Mouse (Mus musculus): Measurements from ENCODE around the gene Tll2. TPM values are rescaled to one million over a fixed set of nuclear protein-coding genes. Genes with fewer than 3 reads are reported as not detected.
A peak's percentile ranks its signal among the peaks of the same experiment; 100 is the strongest.

The Tll2 gene
- total RNA-seq, 2 experiments from 2014 or later = not detected

- no peak for ATAC-seq (replicated peaks; ENCODE audit: low FRiP score, low TSS enrichment, poor library complexity, severe bottlenecking)
Observed at GRCm38 (mm10) chr19:41104922-41105321, 101.7 kb downstream of the Tll2 start.

DNA sequence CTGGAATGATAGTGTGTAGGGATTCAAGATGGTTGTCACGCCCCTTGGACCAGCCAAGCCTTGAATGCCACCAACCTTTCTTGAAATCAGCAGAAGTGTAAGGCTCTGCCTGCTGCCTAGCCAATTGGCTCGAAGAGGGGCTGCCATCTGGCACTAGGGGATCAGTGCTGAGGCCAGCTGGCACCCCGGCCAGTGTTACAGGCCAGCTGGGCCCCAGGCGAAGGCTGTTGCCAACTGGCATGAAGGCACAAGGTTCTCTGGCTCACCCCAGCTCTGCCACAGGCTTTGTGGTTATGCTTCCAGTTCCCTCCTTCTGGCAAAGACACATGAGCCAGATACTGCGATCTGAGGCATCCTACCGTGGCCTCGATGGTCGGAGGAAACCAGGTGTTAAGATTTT lies 105.2 kb downstream of the Tll2 start:
- no peak for ATAC-seq (replicated peaks; ENCODE audit: low FRiP score, low TSS enrichment, poor library complexity, severe bottlenecking)

GRCm38 (mm10) chr19:41100863-41101262 lies 105.8 kb downstream of the Tll2 start:
- ATAC-seq (replicated peaks; ENCODE audit: low FRiP score, low TSS enrichment, poor library complexity, severe bottlenecking) = no peak

- no peak for ATAC-seq (replicated peaks; ENCODE audit: low FRiP score, low TSS enrichment, poor library complexity, severe bottlenecking)
Observed at GRCm38 (mm10) chr19:41097038-41097437, 109.6 kb downstream of the Tll2 start.

- ATAC-seq (replicated peaks; ENCODE audit: low FRiP score, low TSS enrichment, poor library complexity, severe bottlenecking) = no peak
Observed at GRCm38 (mm10) chr19:41091901-41092300, 114.7 kb downstream of the Tll2 start.

DNA sequence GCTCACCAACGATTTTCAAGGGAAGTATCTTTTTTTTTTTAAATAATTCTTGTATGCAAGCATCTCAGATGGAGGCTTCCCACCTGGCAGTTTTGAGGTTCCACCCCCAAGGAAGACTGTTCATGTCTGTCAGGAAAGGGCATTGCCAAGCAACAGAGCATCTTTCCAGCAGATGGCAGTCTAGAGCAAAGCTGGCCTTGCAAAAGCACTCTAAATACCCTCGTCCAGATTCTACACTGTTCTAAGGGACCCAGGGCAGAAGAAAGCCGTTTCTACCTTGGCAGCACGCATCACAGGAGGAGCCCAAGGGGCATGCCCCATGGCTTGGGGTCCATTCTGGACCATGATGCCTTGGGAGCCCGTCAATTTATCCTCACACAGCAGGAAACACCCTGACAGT lies 116.8 kb downstream of the Tll2 start:
- peak; percentile 31; the same call in 1 of the 2 replicates for ATAC-seq (replicated peaks; ENCODE audit: low FRiP score, low TSS enrichment, poor library complexity, severe bottlenecking)

DNA sequence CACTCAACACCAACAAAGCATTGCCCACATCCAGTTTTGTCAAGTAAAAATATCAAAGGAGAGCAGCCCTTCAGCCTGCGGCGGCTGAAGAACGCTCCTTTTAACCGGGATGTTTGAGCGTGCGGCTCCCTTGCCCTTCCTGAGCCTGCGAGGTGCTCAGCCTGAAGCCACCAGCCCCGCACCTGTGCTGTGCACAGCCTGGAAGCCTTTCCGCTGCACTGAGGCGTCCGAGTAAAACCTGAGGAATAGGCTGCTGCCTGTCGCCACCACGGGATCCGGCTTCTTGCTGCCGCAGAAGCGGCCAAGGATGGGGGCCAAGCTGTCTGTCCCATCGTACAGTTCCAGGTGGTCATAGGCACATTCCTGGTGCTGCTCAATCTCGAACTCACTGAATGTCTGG lies 118.1 kb downstream of the Tll2 start:
- ATAC-seq (replicated peaks; ENCODE audit: low FRiP score, low TSS enrichment, poor library complexity, severe bottlenecking) = no peak

- no peak for ATAC-seq (replicated peaks; ENCODE audit: low FRiP score, low TSS enrichment, poor library complexity, severe bottlenecking)
Observed at GRCm38 (mm10) chr19:41087901-41088300, 118.7 kb downstream of the Tll2 start.

- peak; percentile 76 for ATAC-seq (replicated peaks; ENCODE audit: low FRiP score, low TSS enrichment, poor library complexity, severe bottlenecking)
Observed at GRCm38 (mm10) chr19:41086700-41087099, 119.9 kb downstream of the Tll2 start.

GRCm38 (mm10) chr19:41086289-41086688 lies 120.3 kb downstream of the Tll2 start:
- ATAC-seq (replicated peaks; ENCODE audit: low FRiP score, low TSS enrichment, poor library complexity, severe bottlenecking) = 0 out of 2 replicates have a peak, but pooled peaks have one; percentile 9

DNA sequence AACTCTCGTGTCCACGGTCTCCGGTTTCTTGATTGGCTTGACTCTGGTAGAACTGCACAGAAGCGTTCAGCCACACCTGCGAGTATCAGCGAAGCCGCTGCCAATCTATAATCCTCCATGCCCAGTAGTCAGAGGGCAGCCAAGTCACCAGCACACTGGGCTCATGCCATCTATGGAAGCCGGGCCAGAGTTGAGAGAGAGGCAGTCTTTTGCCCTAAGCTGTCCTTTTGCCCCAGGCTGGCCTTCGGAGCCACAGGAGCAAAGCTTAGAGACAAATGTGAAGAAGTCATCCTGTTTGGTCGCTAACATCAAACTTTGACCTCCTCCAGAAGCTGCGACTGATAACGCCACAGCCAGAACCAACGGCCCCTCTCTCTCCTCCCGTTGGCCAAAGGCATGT lies 123.0 kb downstream of the Tll2 start:
- ATAC-seq (replicated peaks; ENCODE audit: low FRiP score, low TSS enrichment, poor library complexity, severe bottlenecking) = no peak

GRCm38 (mm10) chr19:41081589-41081988 lies 125.0 kb downstream of the Tll2 start:
- ATAC-seq (replicated peaks; ENCODE audit: low FRiP score, low TSS enrichment, poor library complexity, severe bottlenecking) = no peak

- no peak for ATAC-seq (replicated peaks; ENCODE audit: low FRiP score, low TSS enrichment, poor library complexity, severe bottlenecking)
Observed at GRCm38 (mm10) chr19:41076906-41077305, 129.7 kb downstream of the Tll2 start, which contains the start of gene Opalin. Gene Opalin (minus strand): TSS chr19:41077113.

GRCm38 (mm10) chr19:41073746-41074455 lies 132.7 kb downstream of the Tll2 start:
- no peak for ATAC-seq (replicated peaks; ENCODE audit: low FRiP score, low TSS enrichment, poor library complexity, severe bottlenecking)

GRCm38 (mm10) chr19:41071500-41071899 lies 135.1 kb downstream of the Tll2 start:
- peak; percentile 96 for ATAC-seq (replicated peaks; ENCODE audit: low FRiP score, low TSS enrichment, poor library complexity, severe bottlenecking)

DNA sequence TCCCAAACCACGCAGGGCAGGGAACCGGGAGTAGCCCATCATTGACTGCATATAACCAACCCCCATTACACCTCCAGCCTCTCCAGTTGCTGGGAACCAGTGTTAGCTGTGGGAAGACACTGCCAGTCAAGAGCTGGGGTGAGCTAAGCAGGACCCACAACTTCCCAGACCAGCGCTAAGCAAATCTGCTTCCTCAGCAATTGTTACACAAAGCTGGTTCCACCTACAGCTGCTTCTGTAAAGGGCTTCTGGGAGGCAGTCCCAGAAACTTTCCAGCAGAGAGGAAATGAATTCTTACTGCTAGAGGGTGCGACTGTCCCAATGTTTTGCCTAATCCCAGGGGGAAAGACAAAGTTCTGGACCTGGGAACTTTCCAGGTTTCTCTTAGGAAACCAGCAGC lies 151.9 kb downstream of the Tll2 start:
- ATAC-seq (replicated peaks; ENCODE audit: low FRiP score, low TSS enrichment, poor library complexity, severe bottlenecking) = no peak

- peak; percentile 79 for ATAC-seq (replicated peaks; ENCODE audit: low FRiP score, low TSS enrichment, poor library complexity, severe bottlenecking)
Observed at GRCm38 (mm10) chr19:41053530-41053929, 153.1 kb downstream of the Tll2 start.

- ATAC-seq (replicated peaks; ENCODE audit: low FRiP score, low TSS enrichment, poor library complexity, severe bottlenecking) = no peak
Observed at GRCm38 (mm10) chr19:41052247-41052646, 154.4 kb downstream of the Tll2 start.

- ATAC-seq (replicated peaks; ENCODE audit: low FRiP score, low TSS enrichment, poor library complexity, severe bottlenecking) = no peak
Observed at GRCm38 (mm10) chr19:41051714-41052113, 154.9 kb downstream of the Tll2 start.

DNA sequence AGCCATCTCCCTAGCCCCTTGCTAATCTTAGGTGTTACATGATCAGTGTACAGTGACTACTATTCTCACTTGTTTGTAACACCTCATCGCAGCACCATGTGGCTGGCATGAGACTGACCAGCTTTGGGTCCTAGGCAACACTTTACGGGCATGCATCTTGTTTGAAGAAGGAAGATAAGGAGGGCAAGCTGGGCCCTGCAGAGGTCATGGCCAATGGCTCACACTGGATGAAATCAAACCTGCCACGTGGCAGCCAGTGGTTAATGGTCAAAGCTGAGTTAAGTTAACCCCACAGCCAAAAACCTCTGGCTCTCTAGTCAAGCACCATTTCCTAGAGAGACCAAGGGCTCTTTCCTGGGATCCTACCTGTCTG lies 158.5 kb downstream of the Tll2 start:
- no peak for ATAC-seq (replicated peaks; ENCODE audit: low FRiP score, low TSS enrichment, poor library complexity, severe bottlenecking)

DNA sequence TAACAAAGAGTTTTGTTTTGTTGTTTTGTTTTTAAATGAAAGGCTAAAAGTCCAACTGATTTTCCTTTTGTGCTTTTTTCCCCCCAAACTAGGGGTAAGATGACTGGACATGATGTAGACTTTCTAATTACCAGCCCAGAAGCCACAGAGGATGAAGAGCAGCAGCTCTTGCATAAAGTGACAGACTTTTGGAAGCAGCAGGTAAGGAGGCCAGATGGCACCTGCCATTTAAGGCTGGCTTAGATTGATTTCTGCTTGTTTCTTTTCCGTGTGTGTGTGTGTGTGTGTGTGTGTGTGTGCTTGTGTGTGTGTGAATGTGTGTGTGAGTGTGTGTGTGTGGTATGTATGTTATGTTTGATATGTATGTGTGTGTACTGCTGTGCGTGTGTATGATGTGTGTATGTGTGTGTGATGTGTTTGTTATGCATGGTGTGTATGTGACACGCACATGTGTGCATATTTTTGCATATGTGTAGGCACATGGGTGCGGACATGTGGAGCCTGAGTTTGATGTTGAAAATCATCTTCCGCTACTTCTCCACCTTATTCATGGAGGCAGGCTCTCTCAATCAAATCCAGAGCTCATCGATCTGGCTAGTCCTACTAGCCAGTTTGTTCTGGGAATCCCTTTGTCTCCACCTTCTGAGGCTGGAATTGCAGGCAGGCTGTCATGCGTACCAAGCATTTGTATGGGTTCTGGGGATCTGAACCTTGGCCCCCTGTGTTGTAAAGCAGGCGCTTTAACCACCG lies 159.0 kb downstream of the Tll2 start:
- ATAC-seq (replicated peaks; ENCODE audit: low FRiP score, low TSS enrichment, poor library complexity, severe bottlenecking) = no peak

Data from megakaryocyte-erythroid progenitor cell, adult 5-6 weeks (primary cell).